Mouse (Mus musculus) adrenal gland (tissue): Measurements from ENCODE around the gene C330007P06Rik.
"Not testable (repeated sequence)": the region's sequence is repeated elsewhere in the genome, so short reads cannot be mapped to it uniquely, and the experiment has no call there.

Source experiments
- intact Hi-C: fragments of 180-260 bp; cut with DNase I; formaldehyde crosslinking; loops from one replicate; pipeline ENCODE4 v1.15.1; 2025
- long read RNA-seq, 2 experiments: library from polyadenylated mRNA; unstranded; transcript quantifications; one replicate each; pipeline ENCODE4 v2.0.0; 2020; ENCODE audit warnings: borderline replicate concordance in 1 of 2; ENCODE audit not compliant: insufficient replicate concordance in 1 of 2

C330007P06Rik gene
- long read RNA-seq, experiment 1, transcript C330007P06Rik-202 (7 exons, 3,340 nt) = major isoform, 12 of 17 reads
- long read RNA-seq, experiment 1, partial matches to known transcripts = 0 of 17 reads
- long read RNA-seq, experiment 1, other reads (novel, unspliced or antisense) = 5 of 17 reads
- long read RNA-seq, experiment 2, transcript C330007P06Rik-202 (7 exons, 3,340 nt) = major isoform, 15 of 20 reads
- long read RNA-seq, experiment 2, partial matches to known transcripts = 2 of 20 reads
- long read RNA-seq, experiment 2, other reads (novel, unspliced or antisense) = 3 of 20 reads

DNA sequence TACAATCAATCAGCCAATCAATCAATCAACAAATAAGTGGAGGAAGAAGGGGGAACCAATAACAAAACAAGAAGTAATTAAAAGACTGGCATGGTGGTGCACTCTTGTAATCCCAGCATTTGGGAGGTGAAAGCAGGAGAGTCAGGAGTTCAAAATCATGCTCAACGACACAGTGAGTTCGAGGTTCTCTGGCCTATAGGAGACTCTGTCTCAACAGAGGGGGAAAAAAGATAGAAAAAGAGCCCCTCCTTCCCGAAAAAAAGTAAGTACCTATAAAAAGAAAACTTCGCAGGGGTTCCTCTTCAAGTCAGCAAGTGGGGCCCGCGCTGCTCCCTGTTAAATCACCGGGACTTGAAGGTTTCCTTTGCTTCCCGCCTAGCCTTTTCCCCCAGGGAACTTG lies at the start of gene C330007P06Rik, which contains the start of gene Ube2a:
Gene C330007P06Rik, minus strand, starts transcription at position 347 of the 400 bp plus-strand sequence.
Gene Ube2a, plus strand, starts transcription at position 136 of the 400 bp plus-strand sequence.
- intact Hi-C loops = no loop called here

DNA sequence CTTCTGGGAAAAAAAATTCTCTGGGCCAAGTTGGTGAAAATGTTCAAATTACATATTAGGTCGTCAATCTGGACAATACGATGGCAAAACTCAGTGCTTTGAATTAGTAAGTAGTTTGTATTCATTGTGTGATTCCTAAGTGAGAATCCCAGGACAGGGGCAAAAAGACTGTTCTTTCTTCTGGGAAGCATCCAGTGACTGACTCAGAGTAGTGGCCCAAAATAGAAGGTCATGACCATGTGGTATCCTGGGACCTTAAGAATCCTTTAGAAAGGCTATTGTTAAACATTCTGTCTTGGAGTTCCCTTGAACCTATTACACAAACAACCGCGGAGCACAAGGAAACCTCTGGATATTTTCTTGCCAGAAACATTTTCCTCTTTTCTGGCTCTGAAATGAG lies 47.4 kb upstream of the C330007P06Rik start:
- intact Hi-C loops = no loop called here

DNA sequence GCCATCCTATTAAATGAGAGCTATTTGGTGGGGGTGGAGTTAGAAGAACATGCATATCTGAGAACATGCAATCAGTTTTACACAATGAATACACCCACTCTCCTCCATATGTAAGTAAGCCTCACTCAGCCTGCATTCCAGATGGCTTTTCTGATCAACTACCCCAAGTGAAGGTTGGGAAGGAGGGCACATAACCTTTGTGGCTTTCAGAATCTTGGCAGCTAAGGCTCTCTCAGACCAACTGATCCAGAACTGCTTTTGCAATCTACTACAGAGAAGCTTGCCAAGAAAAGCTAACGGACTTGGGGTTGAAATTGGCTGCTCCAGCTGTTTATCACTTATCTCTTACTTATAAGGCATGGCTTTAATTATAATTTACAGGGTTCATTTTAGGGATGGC lies 43.8 kb upstream of the C330007P06Rik start:
- intact Hi-C loops = no loop called here

DNA sequence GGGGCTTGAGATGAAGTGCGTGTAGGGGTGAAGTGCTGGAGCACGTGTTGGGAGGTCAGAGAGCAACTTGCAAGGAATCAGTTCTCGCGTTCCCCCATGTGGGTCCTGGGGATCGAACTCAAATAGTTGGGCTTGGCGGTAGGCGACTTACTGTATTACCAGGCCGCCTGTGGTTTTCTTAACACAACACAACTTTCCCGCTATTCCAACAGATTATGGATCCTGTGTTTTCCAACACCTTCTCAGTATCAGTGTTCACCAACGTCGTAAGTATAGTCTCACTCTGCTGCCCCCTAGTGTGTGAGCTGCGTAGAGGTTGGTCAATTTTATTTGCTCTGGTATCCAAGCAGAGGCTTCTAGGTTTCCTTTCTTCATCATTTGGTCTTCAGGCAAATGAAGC lies 37.4 kb upstream of the C330007P06Rik start:
- intact Hi-C loops = loop anchor here (5.0 kb wide), 1 partner anchor 79 kb away; no protein-coding TSS in a partner anchor

DNA sequence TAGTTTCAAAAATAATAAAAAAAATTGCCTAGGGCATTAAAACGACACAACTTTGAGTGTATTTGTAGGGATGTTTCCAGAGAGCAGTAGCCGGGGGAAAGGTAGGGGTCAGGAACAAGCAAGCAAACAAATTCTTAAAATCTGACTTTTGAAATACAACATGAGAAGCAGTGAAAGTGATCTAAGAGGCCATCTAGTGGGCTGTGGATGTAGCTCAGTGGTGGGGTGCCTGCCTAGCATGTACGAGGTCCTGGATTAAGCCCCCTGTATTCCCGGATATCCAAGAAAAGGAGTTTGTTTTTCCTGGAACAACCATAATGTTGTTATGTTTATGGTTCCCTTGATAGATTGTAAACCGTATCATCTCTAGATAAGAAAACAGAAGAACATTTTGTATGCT lies 32.6 kb upstream of the C330007P06Rik start:
- intact Hi-C loops = no loop called here

DNA sequence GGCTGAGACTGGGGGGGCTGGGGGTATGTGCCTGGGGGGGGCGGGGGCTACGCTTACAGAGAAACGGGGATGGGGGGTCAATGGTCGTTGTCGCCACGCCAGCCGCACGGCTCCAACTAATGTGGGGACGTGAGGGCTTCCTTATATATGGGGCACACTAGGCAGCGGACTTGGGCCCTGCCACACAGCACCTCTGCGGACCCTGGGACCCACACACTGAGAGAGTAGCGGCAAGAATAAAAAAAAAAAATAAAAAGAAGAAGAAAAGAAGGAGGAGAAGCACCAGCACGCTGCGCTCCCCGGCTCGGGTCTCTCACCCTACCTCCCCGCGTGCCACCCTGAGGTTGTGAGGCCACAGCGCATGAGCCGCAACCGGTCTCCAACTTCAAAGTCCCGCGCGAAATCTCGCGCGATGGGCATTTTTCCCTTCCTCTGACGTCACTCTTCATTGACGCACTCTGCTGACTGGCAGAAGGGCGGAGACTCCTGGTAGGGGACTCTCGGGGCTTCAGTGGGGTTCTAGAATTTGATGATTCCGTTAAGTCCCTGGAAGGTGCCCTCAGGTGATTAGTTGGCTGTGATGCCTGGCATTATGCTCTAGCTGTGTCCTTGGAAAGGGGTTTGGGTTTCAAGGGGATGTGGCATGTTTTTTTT lies 29.3 kb upstream of the C330007P06Rik start:
- intact Hi-C loops = no loop called here

DNA sequence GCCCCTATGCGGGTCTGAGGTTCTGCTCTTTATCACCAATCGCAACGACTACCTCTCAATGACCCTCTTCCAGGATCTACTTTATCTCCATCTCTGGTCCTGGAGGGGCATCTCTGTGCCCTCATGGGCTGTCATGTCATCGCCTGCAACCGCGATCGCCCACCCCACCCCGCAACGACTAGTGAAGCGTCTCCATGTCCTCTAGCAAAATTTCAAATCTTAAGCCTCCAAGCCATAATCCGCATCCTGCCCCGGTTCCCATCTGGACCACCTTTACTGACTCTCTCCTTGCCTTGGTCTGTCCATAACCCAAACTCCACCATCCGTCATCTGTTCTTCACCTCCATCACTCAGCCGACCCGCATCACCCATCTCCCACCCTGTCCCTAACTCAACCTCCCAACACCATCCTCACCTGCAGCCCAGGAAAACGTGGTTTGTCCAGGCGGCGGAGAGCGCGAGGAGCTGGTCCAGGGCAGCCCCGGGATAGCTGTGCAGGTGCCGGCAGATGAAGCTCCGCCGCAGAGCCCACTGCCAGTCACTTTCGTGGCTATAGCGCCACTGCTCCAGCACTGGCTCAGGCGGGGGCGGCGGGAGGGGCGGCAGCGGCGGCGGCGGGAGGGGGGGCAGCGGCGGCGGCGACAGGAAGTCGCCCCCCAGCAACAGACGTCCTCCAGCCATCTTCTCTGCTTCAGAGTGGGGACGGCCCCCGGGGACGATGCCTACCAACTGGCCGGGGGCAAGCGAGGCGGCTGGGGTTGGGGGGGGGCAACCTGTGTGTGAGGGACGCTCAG lies 28.6 kb upstream of the C330007P06Rik start, which contains the start of gene Nkrf:
Gene Nkrf, minus strand, starts transcription at position 579 of the 794 bp plus-strand sequence.
- intact Hi-C loops = no loop called here

DNA sequence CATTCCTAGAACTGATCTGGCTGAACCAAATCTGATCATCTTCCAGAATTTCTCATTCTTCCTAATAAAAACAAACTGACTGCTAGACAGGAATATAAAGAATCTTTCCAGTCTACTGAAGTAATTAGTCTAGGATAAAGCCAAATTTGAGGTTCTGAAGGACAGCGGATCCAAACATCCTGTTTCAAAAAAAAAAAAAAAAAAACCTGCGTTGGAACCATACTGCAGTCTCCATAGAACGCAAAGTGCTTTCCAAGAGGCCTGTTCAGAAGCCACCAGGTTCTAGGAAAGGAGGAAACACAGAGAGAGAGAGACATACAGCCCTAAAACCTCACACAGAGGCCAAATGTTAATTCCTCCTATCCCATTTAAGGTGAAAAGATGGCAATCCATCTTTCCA lies 27.7 kb upstream of the C330007P06Rik start:
- intact Hi-C loops = no loop called here

DNA sequence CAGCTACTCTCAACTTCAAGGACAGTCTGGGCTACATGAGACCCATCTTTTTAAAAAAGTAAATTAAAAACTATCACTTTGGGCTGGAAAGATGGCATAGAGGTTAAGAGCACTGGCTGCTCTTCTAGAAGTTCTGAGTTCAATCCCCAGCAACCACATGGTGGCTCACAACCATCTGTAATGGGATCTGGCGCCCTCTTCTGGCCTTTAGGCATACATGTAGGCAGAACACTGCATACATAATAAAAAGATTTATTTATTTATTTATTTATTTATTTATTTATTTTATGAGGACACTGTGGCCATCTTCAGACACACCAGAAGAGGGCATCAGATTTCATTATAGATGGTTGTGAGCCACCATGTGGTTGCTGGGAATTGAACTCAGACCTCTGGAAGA lies 25.0 kb upstream of the C330007P06Rik start:
- intact Hi-C loops = not testable (repeated sequence)

DNA sequence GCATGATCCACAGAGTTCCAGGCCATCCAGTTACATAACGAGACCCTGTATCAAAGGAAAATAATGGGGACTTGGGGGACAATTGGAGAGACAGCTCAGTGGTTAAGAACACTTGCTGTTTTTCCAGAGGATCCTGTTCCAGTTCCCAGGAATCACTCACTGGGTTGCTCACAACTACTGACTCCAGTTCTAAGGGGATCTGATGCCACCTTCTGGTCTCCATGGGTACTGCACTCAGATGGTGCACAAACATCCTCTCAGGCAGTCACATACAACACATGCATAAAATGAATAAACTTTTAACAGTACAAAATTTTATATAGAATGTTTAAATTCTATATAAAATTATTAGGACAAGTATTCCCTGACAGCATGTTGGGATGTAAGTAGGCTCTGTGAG lies 10.8 kb upstream of the C330007P06Rik start:
- intact Hi-C loops = no loop called here

DNA sequence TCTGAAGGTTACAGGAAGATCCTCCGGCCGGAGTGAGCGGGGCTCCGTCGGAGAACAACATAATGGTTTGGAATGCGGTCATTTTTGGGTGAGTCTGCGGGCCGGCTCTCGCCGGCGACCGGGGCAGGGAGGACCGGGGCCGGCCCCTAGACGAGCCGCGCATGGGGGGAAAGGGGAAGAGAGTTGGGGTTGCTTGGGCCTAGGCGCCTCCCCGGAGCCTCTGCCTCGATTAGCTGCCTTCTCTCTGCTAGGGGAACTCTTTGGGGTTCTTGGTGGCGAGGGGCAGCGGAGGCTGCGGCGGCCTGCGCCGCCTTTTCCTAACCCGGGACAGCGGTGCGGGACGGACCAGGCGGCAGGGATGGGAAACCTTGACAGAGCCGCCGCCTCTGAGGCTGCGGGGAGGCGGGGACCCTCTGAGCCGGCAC lies 805 bp upstream of the C330007P06Rik start:
- intact Hi-C loops = no loop called here

DNA sequence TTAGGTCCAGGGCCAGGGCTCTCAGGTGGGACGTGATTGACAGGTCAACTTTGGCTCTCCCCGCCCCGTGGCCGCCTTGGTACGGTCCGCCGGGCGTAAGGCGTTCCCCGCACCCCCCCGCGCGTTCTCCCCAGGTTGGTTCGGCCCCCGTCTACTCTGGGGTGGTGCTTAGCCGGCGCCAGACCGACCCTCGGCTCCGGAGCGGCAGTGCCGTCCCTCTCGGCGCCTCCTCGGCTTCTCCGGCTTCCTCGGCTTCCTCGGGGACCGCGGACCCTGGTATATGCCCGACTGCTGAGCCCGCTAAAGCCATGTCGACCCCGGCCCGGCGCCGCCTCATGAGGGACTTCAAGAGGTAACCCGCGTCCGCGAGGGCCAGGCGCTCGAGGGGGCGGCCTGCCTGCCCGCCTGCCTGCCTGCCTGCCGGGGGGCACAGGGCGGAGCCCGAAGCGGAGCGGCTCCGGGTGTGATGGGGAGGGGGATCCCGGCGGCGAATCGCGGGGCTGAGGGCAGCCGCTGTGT lies 326 bp upstream of the C330007P06Rik start:
- intact Hi-C loops = no loop called here

DNA sequence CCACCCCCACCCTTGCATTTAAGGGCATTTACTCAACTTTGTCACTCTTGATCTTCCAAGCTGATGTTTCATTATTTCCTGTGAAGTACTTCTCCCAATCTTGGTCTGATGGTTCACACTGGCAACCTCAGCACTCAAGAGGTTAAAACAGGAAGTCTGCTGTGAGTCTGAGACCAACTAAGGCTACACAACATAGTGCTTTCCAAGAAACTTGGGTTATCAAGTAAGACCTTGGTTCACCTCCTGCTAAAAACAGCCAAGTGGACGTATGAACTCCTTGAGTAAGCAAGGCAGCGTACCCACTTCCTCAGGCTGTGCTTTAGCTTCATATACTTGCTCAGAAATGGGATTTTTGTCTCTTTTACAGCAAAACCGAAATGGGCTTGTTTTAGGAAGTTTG lies 3.5 kb downstream of the C330007P06Rik start:
- intact Hi-C loops = no loop called here

DNA sequence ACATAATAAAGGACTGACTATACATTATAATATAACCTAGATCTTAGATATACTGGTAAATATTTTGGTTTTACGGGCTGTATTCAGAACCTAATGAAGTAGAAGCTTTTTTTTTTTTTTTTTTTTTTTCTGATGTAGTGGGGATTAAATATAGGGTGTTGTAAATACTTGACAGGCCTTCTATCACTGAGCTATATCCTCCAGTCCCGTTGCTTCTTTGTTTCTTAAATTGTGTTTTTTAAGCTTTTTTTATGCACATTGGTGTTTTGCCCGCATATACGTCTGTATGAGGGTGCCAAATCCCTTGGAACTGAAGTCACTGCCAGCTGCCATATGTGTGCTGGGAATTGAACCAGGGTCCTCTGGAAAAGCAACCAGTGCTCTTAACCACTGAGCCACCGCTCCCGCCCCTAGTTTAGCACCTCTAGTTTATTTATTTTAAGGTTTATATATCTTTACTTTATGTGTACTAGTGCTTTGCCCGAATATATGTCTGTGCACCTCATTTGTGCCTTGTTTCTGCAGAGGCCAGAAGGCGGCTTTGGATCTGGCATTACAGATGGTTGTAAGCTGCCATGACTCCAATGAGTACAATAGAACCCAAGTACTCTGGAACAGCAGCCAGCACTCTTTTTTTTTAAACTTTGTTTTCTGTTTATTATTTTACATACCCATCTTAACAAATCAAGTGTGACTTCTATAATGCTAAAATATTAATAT lies 9.1 kb downstream of the C330007P06Rik start:
- intact Hi-C loops = no loop called here

DNA sequence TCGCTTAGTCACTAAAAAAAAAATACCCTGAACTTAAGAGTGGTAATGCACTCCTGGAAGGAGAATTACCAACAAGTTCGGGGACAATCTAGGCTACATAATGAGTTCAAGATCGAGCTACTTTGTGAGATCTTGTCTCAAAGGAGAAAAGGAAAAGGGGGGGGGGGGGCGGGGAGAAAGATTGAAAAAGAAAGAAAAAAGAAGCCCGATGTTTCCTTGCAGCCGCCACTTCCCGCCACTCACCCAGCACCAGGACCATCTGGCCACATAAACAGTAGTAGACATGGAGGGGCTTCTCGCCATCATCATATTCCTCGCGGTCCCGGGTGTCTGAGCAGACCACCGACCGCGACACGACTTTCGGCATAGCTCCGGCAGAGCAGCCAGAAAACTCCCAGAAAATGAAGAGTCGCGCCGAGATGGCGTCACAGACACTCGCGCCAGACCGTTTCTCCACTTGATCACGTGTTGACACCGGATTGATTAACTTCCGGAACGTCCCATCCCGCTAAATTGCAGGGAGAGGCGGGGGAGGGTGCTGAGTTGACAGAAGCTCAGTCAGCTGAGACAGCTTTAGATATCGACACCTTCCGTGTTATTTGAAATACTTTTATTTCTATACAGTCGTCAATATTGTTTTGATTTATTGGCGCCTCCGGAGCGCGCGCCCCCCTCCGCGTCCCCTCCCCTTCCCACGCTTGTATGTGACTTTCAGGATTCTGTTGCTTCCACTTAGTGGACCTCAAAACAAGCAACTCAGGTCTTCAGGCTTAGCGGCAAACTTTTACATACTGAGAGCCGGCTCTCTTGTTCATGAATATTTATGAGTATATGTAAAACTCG lies 9.9 kb downstream of the C330007P06Rik start:
- intact Hi-C loops = no loop called here

DNA sequence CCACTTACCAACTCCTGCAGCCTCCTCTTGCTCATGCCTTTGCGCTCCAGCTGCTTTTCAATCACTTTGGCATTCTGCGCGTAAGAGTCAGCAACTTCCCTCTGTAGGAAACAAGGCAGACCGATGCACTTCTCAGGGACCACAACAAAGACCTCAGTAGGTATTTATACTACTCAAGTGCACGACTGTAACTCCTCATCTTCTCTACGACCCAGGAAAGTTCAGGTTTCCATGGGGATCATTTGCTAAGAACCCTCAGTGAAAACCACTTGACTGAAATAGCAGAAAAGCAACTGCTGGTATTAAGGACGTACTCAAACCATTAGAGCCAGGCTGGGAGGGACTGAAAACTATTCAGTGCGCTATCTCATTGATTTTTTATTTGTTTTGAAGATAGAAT lies 21.3 kb downstream of the C330007P06Rik start:
- intact Hi-C loops = no loop called here

DNA sequence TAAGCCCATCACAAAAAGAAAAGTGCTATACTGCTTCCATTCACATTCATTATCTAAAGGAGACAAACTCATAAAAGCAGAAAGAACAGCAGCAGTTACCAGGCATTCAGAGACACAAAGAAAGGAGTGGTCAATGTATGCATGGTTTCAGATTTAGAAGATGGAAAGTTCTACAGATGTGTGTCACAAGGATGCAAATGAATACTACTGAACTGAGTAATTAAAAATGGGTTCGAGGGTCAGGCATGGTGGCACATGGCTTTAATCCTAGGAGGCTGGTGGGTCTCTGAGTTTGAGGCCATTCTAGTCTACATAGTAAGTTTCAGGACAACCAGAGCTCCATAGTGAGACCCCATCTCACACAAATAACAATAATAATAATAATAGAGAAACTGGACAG lies 26.8 kb downstream of the C330007P06Rik start:
- intact Hi-C loops = no loop called here

DNA sequence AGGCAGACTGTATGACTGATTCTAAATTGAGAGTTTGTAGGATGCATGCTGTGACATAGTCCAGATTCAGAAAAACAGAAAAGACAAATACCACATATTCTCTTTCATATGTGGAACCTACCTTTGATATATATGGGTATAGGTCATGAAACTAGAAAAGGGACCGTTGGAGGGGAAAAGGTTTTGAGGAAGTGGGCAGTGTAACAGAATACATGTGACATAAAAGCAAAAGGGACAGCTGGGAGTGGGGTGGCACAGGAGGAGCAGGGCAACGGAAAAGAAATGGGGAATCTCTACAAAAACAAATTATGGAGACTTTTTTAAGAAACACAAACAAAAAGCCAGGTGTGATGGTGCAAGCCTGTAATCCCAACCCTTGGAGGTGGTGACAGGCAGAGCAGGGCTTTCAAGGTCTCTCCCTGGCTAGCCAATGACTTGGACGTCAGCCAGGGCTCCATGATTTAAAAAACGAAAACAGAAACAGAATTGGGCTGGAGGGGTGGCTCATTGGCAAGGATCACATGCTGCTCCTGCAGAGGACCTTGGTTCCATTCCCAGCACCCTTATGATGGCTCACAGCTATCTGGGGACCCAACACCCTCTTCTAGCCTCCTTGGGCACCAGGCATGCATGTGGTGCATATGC lies 30.4 kb downstream of the C330007P06Rik start:
- intact Hi-C loops = no loop called here

DNA sequence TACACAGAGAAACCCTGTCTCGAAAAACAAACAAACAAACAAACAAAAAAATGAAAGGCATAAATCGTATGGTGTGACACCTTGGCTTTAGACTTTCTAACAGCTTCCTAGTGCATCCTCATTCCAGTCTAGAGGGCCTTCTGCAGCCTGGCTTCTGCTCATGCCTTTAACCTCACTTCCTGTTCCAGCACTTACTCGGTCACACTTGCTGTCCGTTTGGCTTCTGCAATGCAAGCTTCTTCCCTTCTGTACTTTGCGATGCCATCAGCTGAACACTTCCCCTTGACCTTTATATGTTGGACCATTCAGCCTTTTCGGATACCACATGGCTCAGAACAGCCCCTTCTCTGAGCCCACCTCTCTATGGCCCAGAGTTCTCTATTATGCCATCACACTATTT lies 32.2 kb downstream of the C330007P06Rik start:
- intact Hi-C loops = no loop called here

DNA sequence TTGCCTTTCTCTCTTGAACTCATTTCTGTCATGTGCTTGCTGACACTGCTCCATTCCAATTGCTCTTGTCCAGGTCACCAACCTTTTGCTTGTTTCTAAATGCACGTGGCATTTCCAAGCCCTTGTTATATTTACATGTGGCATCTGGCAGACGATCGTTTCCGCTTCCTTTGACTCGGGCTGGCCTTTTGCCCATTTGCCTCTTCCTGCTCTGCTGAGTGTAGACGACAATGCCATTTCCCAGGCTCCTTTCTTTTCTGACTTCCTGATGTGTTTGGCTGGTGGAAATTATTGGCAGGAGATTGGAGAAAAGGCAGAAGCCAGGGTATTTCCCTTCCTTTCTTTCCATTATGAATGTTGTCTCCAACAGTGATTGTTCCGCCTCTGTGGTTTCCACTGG lies 34.5 kb downstream of the C330007P06Rik start:
- intact Hi-C loops = loop anchor here (10.0 kb wide), 1 partner anchor 185 kb away; no protein-coding TSS in a partner anchor
